Mouse (Mus musculus) cerebellum, adult 9-11 months (tissue): ENCODE data around the gene Reep1.
"Not testable (repeated sequence)": the region's sequence is repeated elsewhere in the genome, so short reads cannot be mapped to it uniquely, and the experiment has no call there.

ENCODE experiments used
- DNase-seq: peaks from one replicate; pipeline ENCODE4 v3.0.0; 2022

Gene Reep1

GRCm38 (mm10) chr6:71788348-71788747 lies 81.0 kb downstream of the Reep1 start:
- DNase-seq, result no peak

GRCm38 (mm10) chr6:71791771-71792170 lies 84.4 kb downstream of the Reep1 start:
- no peak for DNase-seq

GRCm38 (mm10) chr6:71799391-71799790 lies 92.0 kb downstream of the Reep1 start:
- no peak for DNase-seq

GRCm38 (mm10) chr6:71801011-71801713 lies 93.8 kb downstream of the Reep1 start:
- DNase-seq, result no peak

GRCm38 (mm10) chr6:71801714-71802094 lies 94.3 kb downstream of the Reep1 start:
- DNase-seq, result no peak

GRCm38 (mm10) chr6:71803609-71804008 lies 96.2 kb downstream of the Reep1 start:
- DNase-seq, result no peak

GRCm38 (mm10) chr6:71804061-71804829 lies 96.9 kb downstream of the Reep1 start:
- DNase-seq, result peak; percentile 77

- DNase-seq, result no peak
Measured at GRCm38 (mm10) chr6:71806713-71807112, 99.4 kb downstream of the Reep1 start.

- no peak for DNase-seq
Measured at GRCm38 (mm10) chr6:71809890-71810289, 102.5 kb downstream of the Reep1 start.

GRCm38 (mm10) chr6:71812820-71813219 lies 105.5 kb downstream of the Reep1 start:
- DNase-seq, result no peak

GRCm38 (mm10) chr6:71819764-71820292 lies 112.5 kb downstream of the Reep1 start:
- no peak for DNase-seq

- no peak for DNase-seq
Measured at GRCm38 (mm10) chr6:71823085-71823484, 115.7 kb downstream of the Reep1 start.

GRCm38 (mm10) chr6:71823488-71823887 lies 116.1 kb downstream of the Reep1 start:
- peak; percentile 86 for DNase-seq

GRCm38 (mm10) chr6:71823961-71824360 lies 116.6 kb downstream of the Reep1 start:
- DNase-seq, result no peak

GRCm38 (mm10) chr6:71826869-71827268 lies 119.5 kb downstream of the Reep1 start, which contains the start of gene Mrpl35:
Mrpl35 (minus strand) TSS chr6:71826969.
- no peak for DNase-seq

GRCm38 (mm10) chr6:71829768-71830167 lies 122.4 kb downstream of the Reep1 start:
- peak; percentile 36 for DNase-seq

GRCm38 (mm10) chr6:71830690-71831580 lies 123.6 kb downstream of the Reep1 start, which contains the start of gene Immt:
Immt (plus strand) TSS chr6:71831331.
- peak; percentile 99 for DNase-seq

GRCm38 (mm10) chr6:71831581-71831960 lies 124.2 kb downstream of the Reep1 start:
- peak; percentile 97 for DNase-seq

GRCm38 (mm10) chr6:71836811-71837210 lies 129.4 kb downstream of the Reep1 start:
- peak; percentile 45 for DNase-seq

GRCm38 (mm10) chr6:71839815-71840214 lies 132.5 kb downstream of the Reep1 start:
- no peak for DNase-seq

GRCm38 (mm10) chr6:71840597-71841290 lies 133.4 kb downstream of the Reep1 start:
- DNase-seq, result no peak

- not testable (repeated sequence) for DNase-seq
Measured at GRCm38 (mm10) chr6:71846906-71847305, 139.5 kb downstream of the Reep1 start.
